Mouse (Mus musculus) lung, adult 18-20 months (tissue): ENCODE measurements around the gene Myh9.

Experiments
- DNase-seq, 2 experiments: peaks; one replicate each; pipeline ENCODE4 v3.0.0; 2022; ENCODE audit warnings: mixed read lengths in 2 of 2

Gene Myh9

DNA sequence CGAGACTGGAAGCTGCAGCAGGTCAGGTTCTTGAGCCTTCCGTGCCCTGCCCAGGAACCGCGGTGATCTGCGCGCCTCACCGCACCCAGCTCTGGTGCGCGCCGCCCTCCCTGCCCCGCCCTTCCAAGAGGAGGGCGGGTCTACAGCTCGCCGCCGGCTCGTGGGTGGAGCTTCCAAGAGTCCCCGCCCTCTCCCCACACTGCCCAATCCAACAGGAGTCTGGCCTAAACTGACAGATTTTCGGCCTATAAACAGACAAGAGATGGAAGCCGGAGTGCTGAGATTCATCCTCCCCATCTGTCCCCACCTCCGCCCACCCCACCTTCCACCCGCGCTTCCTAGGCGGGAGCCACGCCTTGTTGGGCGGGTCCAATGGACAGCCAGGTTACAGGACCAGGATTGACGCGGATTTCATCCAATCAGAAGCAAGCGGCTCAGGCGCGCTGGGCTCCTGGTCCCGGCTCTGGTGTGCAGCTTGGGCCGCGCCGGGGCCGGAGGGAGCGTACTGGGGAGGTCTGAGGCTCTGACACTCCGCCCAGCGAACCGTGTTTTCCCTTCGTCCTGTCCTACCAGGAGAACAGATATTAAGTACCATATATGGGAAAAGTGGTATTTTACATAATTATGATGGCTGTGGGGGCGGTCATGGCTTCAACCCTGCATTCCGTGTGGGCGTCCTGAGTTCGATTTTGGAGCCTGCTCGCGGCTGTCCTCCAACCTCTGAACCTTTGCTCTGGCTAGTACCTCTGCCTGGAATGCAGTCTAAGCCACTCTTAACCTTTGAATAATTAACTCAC, at the start of gene Myh9:
Myh9 (minus strand) TSS at position 129 of the 797 bp plus-strand sequence.
- DNase-seq: peak; percentile 100

GRCm38 (mm10) chr15:77891766-77892165, 49.8 kb upstream of the Myh9 start:
- peak; percentile 56 to 76 for DNase-seq

DNA sequence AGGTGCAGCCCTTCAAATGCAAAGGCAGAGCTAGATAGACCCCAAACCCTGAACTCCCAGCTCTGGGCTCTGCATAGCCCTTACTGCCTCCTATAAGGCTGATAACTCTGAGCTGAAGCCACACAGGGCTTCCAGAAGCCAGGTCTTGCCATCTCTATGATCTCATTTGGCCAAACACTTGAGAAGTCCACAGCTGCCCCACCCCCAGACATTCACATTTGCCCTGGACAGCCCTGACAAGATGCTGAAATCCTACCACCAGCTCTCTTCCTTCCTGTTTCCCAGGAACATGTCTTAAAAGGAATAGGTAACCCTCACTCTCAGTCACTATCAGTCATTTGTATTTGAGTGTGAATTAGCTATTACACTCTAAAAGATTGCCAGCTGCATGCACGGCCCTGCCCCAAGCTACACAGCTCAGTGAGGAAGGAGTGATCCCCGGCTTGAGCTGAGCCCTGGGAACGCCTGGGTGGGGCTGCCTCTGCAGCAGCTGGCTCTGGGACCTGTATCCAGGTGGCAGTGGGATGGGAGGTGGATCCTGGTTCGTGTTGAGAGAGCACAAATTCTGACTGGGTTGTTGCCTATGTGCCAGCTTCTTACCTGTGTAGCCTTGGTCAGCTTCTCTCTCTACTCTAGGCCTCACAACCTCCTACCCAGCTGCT, 47.9 kb upstream of the Myh9 start:
- peak in 1 of 2 experiments; percentile 78 for DNase-seq

GRCm38 (mm10) chr15:77888286-77888685, 46.3 kb upstream of the Myh9 start:
- peak in 1 of 2 experiments; percentile 60 for DNase-seq

GRCm38 (mm10) chr15:77887093-77887488, 45.1 kb upstream of the Myh9 start:
- no peak for DNase-seq

- DNase-seq: no peak
Measured at GRCm38 (mm10) chr15:77886369-77887092, 44.6 kb upstream of the Myh9 start.

- DNase-seq: no peak
Measured at GRCm38 (mm10) chr15:77885945-77886344, 44.0 kb upstream of the Myh9 start.

- DNase-seq: no peak
Measured at GRCm38 (mm10) chr15:77885159-77885558, 43.2 kb upstream of the Myh9 start.

GRCm38 (mm10) chr15:77883697-77884010, 41.7 kb upstream of the Myh9 start:
- DNase-seq: no peak

DNA sequence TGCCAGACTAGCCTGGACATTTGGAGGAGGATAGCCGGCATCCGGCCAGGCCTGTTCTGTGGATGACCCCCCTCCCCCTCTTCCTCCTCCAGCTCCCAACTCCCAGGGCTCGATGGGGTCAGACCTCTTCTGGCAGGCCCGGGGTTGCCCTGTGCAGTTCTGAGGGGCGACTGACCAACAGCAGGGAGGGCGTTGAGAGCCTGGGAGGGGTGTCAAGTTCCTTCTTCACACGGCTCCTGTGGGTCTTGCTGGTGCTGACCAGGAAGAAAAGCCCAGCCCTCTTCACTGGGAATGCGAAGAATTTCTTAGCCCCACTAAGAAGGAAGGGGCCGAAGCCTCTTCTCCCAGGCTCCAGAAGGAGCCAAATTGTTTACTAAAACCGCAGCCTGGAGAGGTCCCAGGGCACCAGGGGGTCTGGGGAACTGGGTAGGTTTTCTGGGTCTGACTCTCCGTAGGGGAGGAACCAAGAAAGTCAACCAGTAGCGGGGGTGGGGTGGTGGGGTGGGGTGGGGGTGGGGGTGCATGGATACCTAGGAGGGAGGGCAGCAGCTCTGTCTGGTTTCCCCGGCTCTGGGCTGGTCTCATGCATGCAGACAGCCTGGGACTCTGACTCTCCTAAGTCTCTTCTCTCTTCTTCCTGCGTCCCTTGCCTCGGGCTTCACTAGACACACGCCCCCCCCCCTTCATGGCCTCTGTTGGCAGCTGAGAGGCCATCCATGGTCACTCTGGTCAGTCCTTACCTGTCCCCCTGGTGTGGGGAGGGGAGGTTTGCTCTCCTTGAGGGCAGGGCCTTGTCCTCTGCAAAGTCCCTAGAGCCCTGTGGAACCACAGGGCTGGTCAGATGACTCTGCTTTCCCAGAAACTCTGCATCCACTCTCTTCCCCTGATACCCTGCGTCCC, 41.1 kb upstream of the Myh9 start:
- peak; percentile 81 to 88 for DNase-seq

GRCm38 (mm10) chr15:77882297-77882696, 40.3 kb upstream of the Myh9 start:
- no peak for DNase-seq

DNA sequence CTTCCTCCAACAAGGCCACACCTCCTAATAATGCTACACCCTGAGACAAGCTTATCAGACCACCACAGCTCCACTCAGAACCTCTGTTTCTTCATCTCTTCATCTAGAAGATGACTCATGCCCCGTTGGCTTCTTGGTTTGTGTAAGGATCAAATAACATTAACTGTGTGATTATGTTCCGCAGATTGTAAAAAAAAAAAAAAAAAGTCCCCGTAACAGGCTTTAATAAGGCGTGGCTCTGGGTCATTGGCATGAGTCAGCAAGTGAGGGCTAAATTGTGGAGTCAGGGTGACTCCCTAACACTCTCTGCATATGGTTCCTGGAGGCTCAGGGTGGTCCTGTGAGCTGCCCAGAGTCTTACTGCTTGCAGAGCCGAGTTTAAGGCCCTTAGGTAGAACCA, 39.7 kb upstream of the Myh9 start:
- DNase-seq: peak in 1 of 2 experiments; percentile 64

GRCm38 (mm10) chr15:77880738-77881137, 38.8 kb upstream of the Myh9 start:
- DNase-seq: no peak

- DNase-seq: no peak
Measured at GRCm38 (mm10) chr15:77879756-77880155, 37.8 kb upstream of the Myh9 start.

DNA sequence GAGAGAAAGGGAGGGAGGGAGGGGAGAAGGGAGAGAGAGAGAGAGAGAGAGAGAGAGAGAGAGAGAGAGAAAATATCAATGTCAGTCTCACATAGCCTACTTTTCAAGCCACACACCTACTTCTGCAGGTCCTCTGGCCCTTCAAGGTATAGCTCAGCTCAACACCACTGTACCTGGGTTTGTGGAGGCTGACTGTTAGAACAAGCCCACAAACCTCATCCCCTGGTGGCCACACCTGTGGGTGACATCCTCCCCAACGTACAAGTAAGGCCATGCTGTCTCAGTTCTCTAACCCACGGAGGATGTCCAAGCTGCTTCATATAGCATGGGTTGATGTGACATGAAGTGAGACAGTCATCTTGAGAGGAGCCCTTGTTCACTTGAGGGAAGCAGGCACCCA, 35.2 kb upstream of the Myh9 start:
- DNase-seq: no peak

GRCm38 (mm10) chr15:77876716-77877115, 34.7 kb upstream of the Myh9 start:
- no peak for DNase-seq

GRCm38 (mm10) chr15:77875953-77876352, 34.0 kb upstream of the Myh9 start:
- no peak for DNase-seq

GRCm38 (mm10) chr15:77874807-77875206, 32.8 kb upstream of the Myh9 start:
- DNase-seq: peak in 1 of 2 experiments; percentile 33

DNA sequence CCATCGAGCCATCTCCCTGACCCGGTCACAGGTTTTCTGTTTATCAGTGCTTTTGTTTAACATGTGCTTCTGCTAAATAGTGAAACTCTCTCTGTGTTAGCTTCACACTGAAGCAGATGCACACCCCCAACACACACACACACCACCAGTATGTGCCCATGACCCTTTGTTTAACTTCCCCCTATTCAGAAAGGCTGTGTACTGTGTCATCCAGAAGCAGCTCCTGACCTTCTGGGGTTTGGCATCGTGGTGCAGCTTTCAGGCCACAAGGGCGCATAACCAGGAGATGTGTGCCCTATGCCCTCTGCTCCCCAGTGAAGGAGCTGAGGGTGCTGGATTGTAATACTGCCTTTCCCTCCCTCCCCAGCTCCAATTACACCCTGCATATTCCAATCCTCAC, 32.3 kb upstream of the Myh9 start:
- DNase-seq: no peak

DNA sequence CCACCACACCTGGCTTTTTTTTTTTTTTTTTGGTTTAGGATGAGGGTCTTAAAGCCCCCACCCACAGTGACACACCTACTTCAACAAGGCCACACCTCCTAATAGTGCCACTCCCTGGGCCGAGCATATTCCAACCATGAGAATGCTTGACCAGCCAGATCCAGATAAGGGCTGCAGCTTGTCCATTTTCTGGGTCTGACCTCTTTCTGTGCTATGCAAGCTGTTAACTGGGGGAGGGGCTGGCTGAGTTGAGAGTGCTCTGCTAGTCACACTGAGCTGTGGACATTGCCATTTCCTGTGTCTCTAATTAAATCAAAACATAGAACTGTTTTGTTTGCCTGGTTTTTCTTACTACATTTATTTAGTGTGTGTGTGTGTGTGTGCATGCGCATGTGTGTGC, 31.6 kb upstream of the Myh9 start:
- DNase-seq: peak in 1 of 2 experiments; percentile 33

GRCm38 (mm10) chr15:77872996-77873395, 31.0 kb upstream of the Myh9 start:
- no peak for DNase-seq

GRCm38 (mm10) chr15:77868340-77868739, 26.4 kb upstream of the Myh9 start:
- DNase-seq: no peak
